Mouse (Mus musculus) embryonic stem cell, embryonic (primary cell): ENCODE results near the gene Gm525.

Experiments
- CTCF ChIA-PET, 4 experiments: fragments of 300-600 bp in 2 of 4; fragments of 350-600 bp in 2 of 4; sonication (Branson Sonifier 250); formaldehyde crosslinking; loops; one replicate each; lab custom pipeline; 2022; ENCODE audit warnings: inconsistent platforms in 2 of 4; lab: Charles Lee
- POLR2A ChIA-PET, 4 experiments: fragments of 300-600 bp in 2 of 4; fragments of 350-600 bp in 2 of 4; sonication (Branson Sonifier 250); formaldehyde crosslinking; loops; one replicate each; lab custom pipeline; 2022; ENCODE audit warnings: antibody characterized with exemption in 4 of 4, inconsistent platforms in 1 of 4; lab: Charles Lee

Gm525 gene

GRCm38 (mm10) chr11:89098930-89099329 lies 25.3 kb downstream of the Gm525 start:
- CTCF ChIA-PET, result interaction anchor here in 3 of 4 experiments (0.6 to 2.7 kb wide), 8 partner anchors 10 to 625 kb away, joined by 3 to 9 read pairs (median 4); no protein-coding TSS in a partner anchor
- POLR2A ChIA-PET, result interaction anchor here in 3 of 4 experiments (0.5 to 1.8 kb wide), 13 partner anchors 9 to 474 kb away, joined by 3 to 7 read pairs (median 3); no protein-coding TSS in a partner anchor

GRCm38 (mm10) chr11:89100403-89100802 lies 26.8 kb downstream of the Gm525 start:
- POLR2A ChIA-PET, result interaction anchor here in 2 of 4 experiments (0.6 to 0.7 kb wide), 2 partner anchors 32 to 902 kb away, joined by 3 read pairs; no protein-coding TSS in a partner anchor
- CTCF ChIA-PET, result interaction anchor here in 3 of 4 experiments (0.6 to 1.1 kb wide), 4 partner anchors 24 to 1597 kb away, joined by 3 to 6 read pairs (median 4); no protein-coding TSS in a partner anchor

- CTCF ChIA-PET, result interaction anchor here in 3 of 4 experiments (0.6 to 1.3 kb wide), 7 partner anchors 24 to 1597 kb away, joined by 3 to 6 read pairs (median 4); no protein-coding TSS in a partner anchor
- POLR2A ChIA-PET, result interaction anchor here in 2 of 4 experiments (0.6 to 1.2 kb wide), 3 partner anchors 32 to 901 kb away, joined by 3 to 6 read pairs (median 3); no protein-coding TSS in a partner anchor
Measured at GRCm38 (mm10) chr11:89100826-89101321, 27.2 kb downstream of the Gm525 start.

- CTCF ChIA-PET, result interaction anchor here in 2 of 4 experiments (0.6 kb wide), 3 partner anchors 62 to 210 kb away, joined by 3 read pairs; no protein-coding TSS in a partner anchor
Measured at GRCm38 (mm10) chr11:89103166-89103565, 29.5 kb downstream of the Gm525 start.

GRCm38 (mm10) chr11:89105211-89105610 lies 31.6 kb downstream of the Gm525 start:
- CTCF ChIA-PET, result interaction anchor here (0.5 to 1.5 kb wide), 30 partner anchors 10 to 921 kb away, joined by 3 to 8 read pairs (median 4); no protein-coding TSS in a partner anchor
- POLR2A ChIA-PET, result interaction anchor here in 3 of 4 experiments (0.6 to 1.8 kb wide), 12 partner anchors 11 to 489 kb away, joined by 3 to 6 read pairs (median 3); no protein-coding TSS in a partner anchor

More at GRCm38 (mm10) chr11:89103166-89103565, 29.5 kb downstream of the Gm525 start:
- POLR2A ChIA-PET, result interaction anchor here in 2 of 4 experiments (0.5 to 1.6 kb wide), 6 partner anchors 14 to 200 kb away, joined by 3 to 5 read pairs (median 4); no protein-coding TSS in a partner anchor

- ChIA-PET POLR2A (interaction anchor here in 3 of 4 experiments (0.6 to 1.8 kb wide), 22 partner anchors 9 to 488 kb away, joined by 3 to 6 read pairs (median 3); partner anchors contain the start of genes Coil (in 1 of the 3) and Trim25 (in 1 of the 3)), CTCF (interaction anchor here (0.5 to 1.5 kb wide), 32 partner anchors 9 to 920 kb away, joined by 3 to 8 read pairs (median 4); no protein-coding TSS in a partner anchor)
Measured at GRCm38 (mm10) chr11:89105823-89106222, 32.2 kb downstream of the Gm525 start.

GRCm38 (mm10) chr11:89107180-89107807 lies 33.7 kb downstream of the Gm525 start:
- CTCF ChIA-PET, result interaction anchor here (0.5 to 1.7 kb wide), 9 partner anchors 18 to 233 kb away, joined by 3 to 10 read pairs (median 3); partner anchors contain the start of gene Trim25 (in 1 of the 4)
- POLR2A ChIA-PET, result interaction anchor here (0.6 to 1.1 kb wide), 12 partner anchors 9 to 800 kb away, joined by 3 to 8 read pairs (median 4); partner anchors contain the start of gene Nog (in 1 of the 4)

- CTCF ChIA-PET, result interaction anchor here in 3 of 4 experiments (0.5 to 1.6 kb wide), 5 partner anchors 12 to 170 kb away, joined by 3 to 7 read pairs (median 3); no protein-coding TSS in a partner anchor
- POLR2A ChIA-PET, result interaction anchor here in 3 of 4 experiments (0.7 to 1.6 kb wide), 9 partner anchors 10 to 130 kb away, joined by 3 to 4 read pairs (median 3); no protein-coding TSS in a partner anchor
Measured at GRCm38 (mm10) chr11:89124411-89124810, 50.8 kb downstream of the Gm525 start.

GRCm38 (mm10) chr11:89130856-89131255 lies 57.2 kb downstream of the Gm525 start:
- CTCF ChIA-PET, result interaction anchor here in 2 of 4 experiments (0.5 to 1.6 kb wide), 2 partner anchors 25 to 45 kb away, joined by 4 to 8 read pairs; no protein-coding TSS in a partner anchor

GRCm38 (mm10) chr11:89132406-89132805 lies 58.8 kb downstream of the Gm525 start:
- POLR2A ChIA-PET, result interaction anchor here in 1 of 4 experiments (1.2 kb wide), 1 partner anchor 26 kb away, joined by 3 read pairs; no protein-coding TSS in a partner anchor
- CTCF ChIA-PET, result interaction anchor here in 2 of 4 experiments (0.8 to 1.2 kb wide), 2 partner anchors 27 to 33 kb away, joined by 3 read pairs; no protein-coding TSS in a partner anchor

More at GRCm38 (mm10) chr11:89130856-89131255, 57.2 kb downstream of the Gm525 start:
- POLR2A ChIA-PET, result interaction anchor here in 1 of 4 experiments (0.9 to 1.2 kb wide), 2 partner anchors 22 to 23 kb away, joined by 3 read pairs; no protein-coding TSS in a partner anchor

GRCm38 (mm10) chr11:89134211-89134610 lies 60.6 kb downstream of the Gm525 start:
- POLR2A ChIA-PET, result interaction anchor here in 1 of 4 experiments (0.7 to 2.1 kb wide), 5 partner anchors 9 to 17 kb away, joined by 3 to 6 read pairs (median 3); no protein-coding TSS in a partner anchor
- CTCF ChIA-PET, result interaction anchor here in 1 of 4 experiments (2.3 kb wide), 1 partner anchor 31 kb away, joined by 7 read pairs; no protein-coding TSS in a partner anchor

- ChIA-PET POLR2A (interaction anchor here in 1 of 4 experiments (0.6 kb wide), 1 partner anchor 540 kb away, joined by 3 read pairs; no protein-coding TSS in a partner anchor), CTCF (interaction anchor here in 3 of 4 experiments (0.6 to 1.4 kb wide), 9 partner anchors 15 to 567 kb away, joined by 3 to 5 read pairs (median 3); no protein-coding TSS in a partner anchor)
Measured at GRCm38 (mm10) chr11:89137915-89138314, 64.3 kb downstream of the Gm525 start.
